Mouse (Mus musculus) liver, embryonic 14.5 days (tissue): ENCODE measurements around the gene Gm11541. TPM values are rescaled to one million over a fixed set of nuclear protein-coding genes. Genes with fewer than 3 reads are reported as not detected.
A peak's percentile ranks its signal among the peaks of the same experiment; 100 is the strongest.

Experiments used
- ATAC-seq: fragments of 200-750 bp; cut with Nextera tagmentation; 2 replicates; pipeline ENCODE4 v1.8.0; 2017; ENCODE audit warnings: moderate number of reproducible peaks, mild to moderate bottlenecking, moderate library complexity; ENCODE audit not compliant: insufficient read depth
- DNase-seq, 3 experiments: peaks; one replicate each; pipeline ENCODE4 v3.0.0-alpha.2; 2012 to 2013; ENCODE audit warnings: low read depth in 3 of 3, low spot score in 3 of 3
- H3K27ac ChIP-seq: fragments of 300-500 bp; sonication (generic); 2 replicates; pipeline ENCODE4 v1.5.1; 2014; ENCODE audit warnings: moderate library complexity, mild to moderate bottlenecking, control low read depth, inconsistent platforms
- H3K27me3 ChIP-seq: fragments of 300-500 bp; sonication (generic); 2 replicates; pipeline ENCODE4 v1.6.1; 2014; ENCODE audit warnings: mild to moderate bottlenecking, low read length, moderate library complexity; ENCODE audit not compliant: control insufficient read depth, insufficient read depth
- H3K36me3 ChIP-seq: fragments of 300-500 bp; sonication (generic); replicated peaks from 2 replicates; pipeline ENCODE4 v1.6.1; 2014; ENCODE audit warnings: low read depth; ENCODE audit not compliant: control insufficient read depth, insufficient read depth
- H3K4me1 ChIP-seq, 2 experiments: fragments of 200-500 bp in 1 of 2; fragments of 300-500 bp in 1 of 2; sonication (generic) in 1 of 2; replicated peaks; 2 replicates each; pipeline ENCODE4 v1.6.1; 2012 to 2014; ENCODE audit warnings: antibody characterized with exemption in 1 of 2, inconsistent platforms in 1 of 2, low read length in 1 of 2; ENCODE audit not compliant: control insufficient read depth in 2 of 2, insufficient read depth in 2 of 2
- H3K4me2 ChIP-seq: fragments of 300-500 bp; sonication (generic); 2 replicates; pipeline ENCODE4 v1.6.1; 2014; ENCODE audit warnings: low read depth, mild to moderate bottlenecking, control low read depth, moderate library complexity
- H3K4me3 ChIP-seq, 2 experiments: fragments of 200-500 bp in 1 of 2; fragments of 300-500 bp in 1 of 2; sonication (generic) in 1 of 2; 2 replicates each; pipeline ENCODE4 v1.5.1; 2012 to 2014; ENCODE audit warnings: low read depth in 2 of 2, low read length in 2 of 2, mild to moderate bottlenecking in 2 of 2, control low read depth in 1 of 2, inconsistent platforms in 1 of 2, moderate library complexity in 1 of 2; ENCODE audit not compliant: insufficient read depth in 1 of 2
- H3K9ac ChIP-seq: fragments of 300-500 bp; sonication (generic); replicated peaks from 2 replicates; pipeline ENCODE4 v1.6.1; 2014; ENCODE audit warnings: mild to moderate bottlenecking, control low read depth, moderate library complexity
- H3K9me3 ChIP-seq: fragments of 300-500 bp; sonication (generic); 2 replicates; pipeline ENCODE4 v1.6.1; 2016; ENCODE audit warnings: low read length, mixed read lengths; ENCODE audit not compliant: control insufficient read depth
- CTCF ChIP-seq: IDR thresholded peaks from 2 replicates; pipeline ENCODE4 v1.5.1; 2016; ENCODE audit warnings: antibody characterized with exemption, low read depth, control low read depth
- EP300 ChIP-seq: IDR thresholded peaks from 2 replicates; pipeline ENCODE4 v1.6.1; 2016; ENCODE audit warnings: antibody characterized with exemption, low read depth
- WGBS: fragments of 180-500 bp; shearing (Covaris S2); extraction: QIAGEN DNeasy Blood & Tissue Kit; methylation state at CpG from one replicate; pipeline ENCODE4 v1.1.7; 2014; ENCODE audit not compliant: insufficient replicate concordance; 5-methylcytosine and 5-hydroxymethylcytosine counted together
- polyA plus RNA-seq, 2 experiments: library from polyadenylated mRNA; depleted of rRNA in 1 of 2; stranded (reverse) in 1 of 2; unstranded in 1 of 2; fragments of >200 nt; fragmentation: Nextera tagmentation in 1 of 2; extraction: Ambion mirVana in 1 of 2; gene quantifications; 2 replicates each; pipeline versions ENCODE4 v1.2.1 to v1.2.3; 2012 to 2014

Gene Gm11541
- polyA plus RNA-seq, 2 experiments, result not detected

GRCm38 (mm10) chr11:94713246-94713860 lies 9.1 kb upstream of the Gm11541 start:
- TF ChIP-seq CTCF, result no peak
- no peak for TF ChIP-seq EP300
- no peak for DNase-seq
- Histone ChIP-seq H3K27me3 (no peaks in the 10 kb centered on the region), H3K4me2 (no peak overlapping the region), H3K9ac (no peak overlapping the region), H3K27ac (no peak overlapping the region), H3K9me3 (no peaks in the 10 kb centered on the region), H3K4me3 (no peak overlapping the region), H3K36me3 (no peaks in the 10 kb centered on the region), H3K4me1 (no peaks in the 10 kb centered on the region; a peak in 1 of 4 replicates)
- no peak for ATAC-seq
- WGBS, result 31% methylated on average over 11 of the region's 11 CpGs

GRCm38 (mm10) chr11:94704020-94704419 lies 279 bp downstream of the Gm11541 start:
- WGBS, result 22% methylated on average over 7 of the region's 7 CpGs
- H3K27ac ChIP-seq, result no peak overlapping the region
- ATAC-seq, result no peak
- DNase-seq, result no peak
- no peaks in the 10 kb centered on the region for H3K36me3 ChIP-seq
- no peak overlapping the region for H3K9ac ChIP-seq
- H3K27me3 ChIP-seq, result no peaks in the 10 kb centered on the region
- H3K4me2 ChIP-seq, result no peak overlapping the region
- no peak overlapping the region for H3K4me3 ChIP-seq
- H3K4me1 ChIP-seq, result no peaks in the 10 kb centered on the region
- peak; percentile 18; the same call in 1 of the 2 replicates for TF ChIP-seq CTCF
- TF ChIP-seq EP300, result no peak
- no peaks in the 10 kb centered on the region for H3K9me3 ChIP-seq

GRCm38 (mm10) chr11:94702216-94702610 lies 2.1 kb downstream of the Gm11541 start:
- TF ChIP-seq EP300 (no peak), CTCF (no peak)

GRCm38 (mm10) chr11:94701401-94702215 lies 2.7 kb downstream of the Gm11541 start:
- ATAC-seq (no peak), DNase-seq (no peak)
- H3K4me1 ChIP-seq, result no peaks in the 10 kb centered on the region
- no peaks in the 10 kb centered on the region for H3K27me3 ChIP-seq
- no peak for TF ChIP-seq CTCF
- no peak for TF ChIP-seq EP300
- H3K9me3 ChIP-seq, result no peaks in the 10 kb centered on the region
- H3K4me3 ChIP-seq, result no peak overlapping the region
- no peaks in the 10 kb centered on the region for H3K36me3 ChIP-seq
- H3K27ac ChIP-seq, result no peak overlapping the region
- H3K9ac ChIP-seq, result no peak overlapping the region
- H3K4me2 ChIP-seq, result no peak overlapping the region
- 57% methylated on average over 27 of the region's 27 CpGs for WGBS

More at GRCm38 (mm10) chr11:94702216-94702610, 2.1 kb downstream of the Gm11541 start:
- no peak overlapping the region for H3K27ac ChIP-seq
- no peak overlapping the region for H3K9ac ChIP-seq
- H3K36me3 ChIP-seq, result no peaks in the 10 kb centered on the region
- no peaks in the 10 kb centered on the region for H3K4me1 ChIP-seq
- 52% methylated on average over 3 of the region's 3 CpGs for WGBS
- no peak for ATAC-seq
- H3K4me2 ChIP-seq, result no peak overlapping the region
- H3K4me3 ChIP-seq, result no peak overlapping the region
- H3K9me3 ChIP-seq, result no peaks in the 10 kb centered on the region
- H3K27me3 ChIP-seq, result no peaks in the 10 kb centered on the region
- DNase-seq, result no peak

GRCm38 (mm10) chr11:94699399-94699798 lies 4.9 kb downstream of the Gm11541 start:
- H3K9me3 ChIP-seq, result no peaks in the 10 kb centered on the region
- TF ChIP-seq CTCF (no peak), EP300 (no peak)
- no peak overlapping the region for H3K9ac ChIP-seq
- DNase-seq, result no peak
- no peak overlapping the region for H3K4me2 ChIP-seq
- H3K4me1 ChIP-seq, result no peaks in the 10 kb centered on the region
- H3K27ac ChIP-seq, result no peak overlapping the region
- H3K36me3 ChIP-seq, result no peaks in the 10 kb centered on the region
- no peaks in the 10 kb centered on the region for H3K27me3 ChIP-seq
- no peak for ATAC-seq
- 77% methylated on average over 3 of the region's 3 CpGs for WGBS
- H3K4me3 ChIP-seq, result no peak overlapping the region
